Mouse (Mus musculus) 416B (cell line): ENCODE measurements at regions not wholly inside any gene's neighbourhood (a gene's known extent, or its start where the extent isn't known, plus 50 kb on each side); places are given as distances from the start of the nearest gene placed in this dataset.

Experiments used
- DNase-seq: peaks from one replicate; pipeline ENCODE4 v3.0.0; 2011; ENCODE audit warnings: low read depth

- no peak for DNase-seq
Measured at GRCm38 (mm10) chr4:64207118-64207868, 160.5 kb upstream of the Tnc start.

- no peak for DNase-seq
Measured at GRCm38 (mm10) chr4:64200808-64201190, 154.0 kb upstream of the Tnc start.

- DNase-seq = no peak
Measured at GRCm38 (mm10) chr4:64200151-64200807, 153.5 kb upstream of the Tnc start.

- DNase-seq = no peak
Measured at GRCm38 (mm10) chr4:64184986-64185385, 138.2 kb upstream of the Tnc start.

GRCm38 (mm10) chr4:64175938-64176337 lies 129.1 kb upstream of the Tnc start:
- no peak for DNase-seq

- DNase-seq = no peak
Measured at GRCm38 (mm10) chr4:64171476-64171875, 124.7 kb upstream of the Tnc start.

GRCm38 (mm10) chr4:64148989-64149463 lies 102.2 kb upstream of the Tnc start:
- DNase-seq = no peak

- DNase-seq = no peak
Measured at GRCm38 (mm10) chr4:64145924-64146323, 99.1 kb upstream of the Tnc start.

GRCm38 (mm10) chr4:64142963-64143362 lies 96.1 kb upstream of the Tnc start:
- DNase-seq = no peak

GRCm38 (mm10) chr4:64142356-64142787 lies 95.6 kb upstream of the Tnc start:
- no peak for DNase-seq

- DNase-seq = no peak
Measured at GRCm38 (mm10) chr4:64139836-64140235, 93.0 kb upstream of the Tnc start.

- no peak for DNase-seq
Measured at GRCm38 (mm10) chr4:64135036-64135435, 88.2 kb upstream of the Tnc start.

GRCm38 (mm10) chr4:64129290-64129689 lies 82.5 kb upstream of the Tnc start:
- DNase-seq = no peak

- no peak for DNase-seq
Measured at GRCm38 (mm10) chr4:64124387-64125088, 77.7 kb upstream of the Tnc start.

- DNase-seq = no peak
Measured at GRCm38 (mm10) chr4:64123675-64124074, 76.9 kb upstream of the Tnc start.

- DNase-seq = no peak
Measured at GRCm38 (mm10) chr4:64098247-64098646, 51.4 kb upstream of the Tnc start.
